Mouse (Mus musculus): ENCODE results near the gene Disc1. TPM values are rescaled to one million over a fixed set of nuclear protein-coding genes. Genes with fewer than 3 reads are reported as not detected.
A peak's percentile ranks its signal among the peaks of the same experiment; 100 is the strongest.

Disc1 gene
- polyA plus RNA-seq, 1 experiment from 2014 or later, result 3.3 TPM

- H3K9me3 ChIP-seq (replicated peaks), result no peaks in the 10 kb centered on the region
- peaks cover 7% of the 10 kb centered on the region; the same call in 1 of the 2 replicates for H3K4me1 ChIP-seq
- no peak overlapping the region for H3K27ac ChIP-seq (replicated peaks)
- H3K4me2 ChIP-seq (replicated peaks), result no peak overlapping the region
- no peak for ATAC-seq (ENCODE audit: insufficient number of reproducible peaks, low FRiP score, low TSS enrichment, low read depth)
- no peak overlapping the region for H3K9ac ChIP-seq
- H3K4me3 ChIP-seq (replicated peaks), result no peak overlapping the region
- H3K27me3 ChIP-seq, result no peaks in the 10 kb centered on the region
- WGBS, result 67% methylated on average over 7 of the region's 7 CpGs
- H3K36me3 ChIP-seq, result no peaks in the 10 kb centered on the region
These were observed 30.5 kb downstream of the Disc1 start for GRCm38 (mm10) chr8:125084523-125084922.

GRCm38 (mm10) chr8:125090889-125091740 lies 37.1 kb downstream of the Disc1 start:
- ATAC-seq (ENCODE audit: insufficient number of reproducible peaks, low FRiP score, low TSS enrichment, low read depth), result peak; percentile 79; the same call in 1 of the 2 replicates

GRCm38 (mm10) chr8:125097140-125097539 lies 43.1 kb downstream of the Disc1 start:
- ATAC-seq (ENCODE audit: insufficient number of reproducible peaks, low FRiP score, low TSS enrichment, low read depth), result no peak
- Histone ChIP-seq H3K27ac (replicated peaks) (no peak overlapping the region), H3K4me1 (0 out of 2 replicates have a peak, but pooled peaks cover 8% of the 10 kb centered on the region), H3K9me3 (replicated peaks) (no peaks in the 10 kb centered on the region), H3K4me2 (replicated peaks) (no peak overlapping the region), H3K9ac (no peak overlapping the region), H3K36me3 (no peaks in the 10 kb centered on the region), H3K27me3 (no peaks in the 10 kb centered on the region), H3K4me3 (replicated peaks) (no peak overlapping the region)
- WGBS, result 87% methylated on average over 3 of the region's 3 CpGs

More at GRCm38 (mm10) chr8:125090889-125091740, 37.1 kb downstream of the Disc1 start:
- no peak overlapping the region for H3K9ac ChIP-seq
- H3K36me3 ChIP-seq, result no peaks in the 10 kb centered on the region
- 53% methylated on average over 21 of the region's 21 CpGs for WGBS
- H3K27me3 ChIP-seq, result no peaks in the 10 kb centered on the region
- H3K9me3 ChIP-seq (replicated peaks), result no peaks in the 10 kb centered on the region
- no peak overlapping the region for H3K27ac ChIP-seq (replicated peaks)
- H3K4me2 ChIP-seq (replicated peaks), result peak overlapping the region; percentile 15; the same call in 1 of the 2 replicates
- no peak overlapping the region for H3K4me3 ChIP-seq (replicated peaks)
- peaks cover 8% of the 10 kb centered on the region; the same call in 1 of the 2 replicates for H3K4me1 ChIP-seq

- Histone ChIP-seq H3K27ac (replicated peaks) (no peak overlapping the region; the same call in 1 of the 2 replicates), H3K4me1 (0 out of 2 replicates have a peak, but pooled peaks cover 8% of the 10 kb centered on the region)
- WGBS, result 29% methylated on average over 5 of the region's 5 CpGs
These were observed 44.1 kb downstream of the Disc1 start for GRCm38 (mm10) chr8:125098050-125098449.

GRCm38 (mm10) chr8:125102303-125102702 lies 48.3 kb downstream of the Disc1 start:
- H3K36me3 ChIP-seq, result no peaks in the 10 kb centered on the region
- WGBS, result 72% methylated on average over 13 of the region's 13 CpGs

More at GRCm38 (mm10) chr8:125098050-125098449, 44.1 kb downstream of the Disc1 start:
- H3K4me2 ChIP-seq (replicated peaks), result no peak overlapping the region
- H3K4me3 ChIP-seq (replicated peaks), result no peak overlapping the region
- H3K9ac ChIP-seq, result no peak overlapping the region
- no peaks in the 10 kb centered on the region for H3K27me3 ChIP-seq
- H3K9me3 ChIP-seq (replicated peaks), result no peaks in the 10 kb centered on the region
- 0 out of 2 replicates have a peak, but pooled peaks have one; percentile 32 for ATAC-seq (ENCODE audit: insufficient number of reproducible peaks, low FRiP score, low TSS enrichment, low read depth)
- H3K36me3 ChIP-seq, result no peaks in the 10 kb centered on the region

GRCm38 (mm10) chr8:125113171-125113570 lies 59.2 kb downstream of the Disc1 start:
- Histone ChIP-seq H3K4me1 (no peaks in the 10 kb centered on the region), H3K4me2 (replicated peaks) (no peak overlapping the region), H3K9me3 (replicated peaks) (no peaks in the 10 kb centered on the region), H3K27me3 (no peaks in the 10 kb centered on the region), H3K36me3 (no peaks in the 10 kb centered on the region), H3K9ac (no peak overlapping the region), H3K27ac (replicated peaks) (no peak overlapping the region), H3K4me3 (replicated peaks) (no peak overlapping the region)
- WGBS, result 46% methylated on average over 9 of the region's 9 CpGs
- no peak for ATAC-seq (ENCODE audit: insufficient number of reproducible peaks, low FRiP score, low TSS enrichment, low read depth)

More at GRCm38 (mm10) chr8:125102303-125102702, 48.3 kb downstream of the Disc1 start:
- Histone ChIP-seq H3K9me3 (replicated peaks) (no peaks in the 10 kb centered on the region), H3K27ac (replicated peaks) (no peak overlapping the region), H3K4me3 (replicated peaks) (no peak overlapping the region), H3K9ac (no peak overlapping the region), H3K4me1 (0 out of 2 replicates have a peak, but pooled peaks cover 8% of the 10 kb centered on the region), H3K4me2 (replicated peaks) (no peak overlapping the region), H3K27me3 (no peaks in the 10 kb centered on the region)
- ATAC-seq (ENCODE audit: insufficient number of reproducible peaks, low FRiP score, low TSS enrichment, low read depth), result no peak

- Histone ChIP-seq H3K4me1 (no peaks in the 10 kb centered on the region), H3K4me2 (replicated peaks) (no peak overlapping the region), H3K9me3 (replicated peaks) (no peaks in the 10 kb centered on the region), H3K27ac (replicated peaks) (no peak overlapping the region), H3K27me3 (no peaks in the 10 kb centered on the region), H3K36me3 (no peaks in the 10 kb centered on the region), H3K9ac (no peak overlapping the region), H3K4me3 (replicated peaks) (no peak overlapping the region)
- no peak for ATAC-seq (ENCODE audit: insufficient number of reproducible peaks, low FRiP score, low TSS enrichment, low read depth)
- 58% methylated on average over 3 of the region's 3 CpGs for WGBS
These were observed 59.8 kb downstream of the Disc1 start for GRCm38 (mm10) chr8:125113831-125114230.

GRCm38 (mm10) chr8:125115321-125115720 lies 61.3 kb downstream of the Disc1 start:
- no peak for ATAC-seq (ENCODE audit: insufficient number of reproducible peaks, low FRiP score, low TSS enrichment, low read depth)

GRCm38 (mm10) chr8:125116616-125117015 lies 62.6 kb downstream of the Disc1 start:
- 20% methylated on average over 2 of the region's 2 CpGs for WGBS
- H3K9ac ChIP-seq, result no peak overlapping the region

More at GRCm38 (mm10) chr8:125115321-125115720, 61.3 kb downstream of the Disc1 start:
- no peak overlapping the region for H3K9ac ChIP-seq
- no peak overlapping the region for H3K27ac ChIP-seq (replicated peaks)
- H3K27me3 ChIP-seq, result no peaks in the 10 kb centered on the region; the same call in 1 of the 2 replicates
- no peaks in the 10 kb centered on the region for H3K9me3 ChIP-seq (replicated peaks)
- no peaks in the 10 kb centered on the region for H3K4me1 ChIP-seq
- no peak overlapping the region for H3K4me2 ChIP-seq (replicated peaks)
- WGBS, result 76% methylated on average over 5 of the region's 5 CpGs
- H3K36me3 ChIP-seq, result no peaks in the 10 kb centered on the region
- H3K4me3 ChIP-seq (replicated peaks), result no peak overlapping the region

GRCm38 (mm10) chr8:125126482-125126881 lies 72.5 kb downstream of the Disc1 start:
- H3K9ac ChIP-seq, result no peak overlapping the region
- 56% methylated on average over 4 of the region's 4 CpGs for WGBS
- H3K27ac ChIP-seq (replicated peaks), result no peak overlapping the region
- H3K4me2 ChIP-seq (replicated peaks), result no peak overlapping the region
- H3K36me3 ChIP-seq, result no peaks in the 10 kb centered on the region
- no peak for ATAC-seq (ENCODE audit: insufficient number of reproducible peaks, low FRiP score, low TSS enrichment, low read depth)
- no peak overlapping the region for H3K4me3 ChIP-seq (replicated peaks)
- H3K9me3 ChIP-seq (replicated peaks), result no peaks in the 10 kb centered on the region
- no peaks in the 10 kb centered on the region; the same call in 1 of the 2 replicates for H3K27me3 ChIP-seq
- H3K4me1 ChIP-seq, result no peaks in the 10 kb centered on the region

More at GRCm38 (mm10) chr8:125116616-125117015, 62.6 kb downstream of the Disc1 start:
- no peaks in the 10 kb centered on the region for H3K36me3 ChIP-seq
- H3K4me1 ChIP-seq, result no peaks in the 10 kb centered on the region
- H3K9me3 ChIP-seq (replicated peaks), result no peaks in the 10 kb centered on the region
- H3K4me3 ChIP-seq (replicated peaks), result no peak overlapping the region
- no peak overlapping the region for H3K4me2 ChIP-seq (replicated peaks)
- no peak overlapping the region for H3K27ac ChIP-seq (replicated peaks)
- no peaks in the 10 kb centered on the region; the same call in 1 of the 2 replicates for H3K27me3 ChIP-seq
- no peak for ATAC-seq (ENCODE audit: insufficient number of reproducible peaks, low FRiP score, low TSS enrichment, low read depth)

GRCm38 (mm10) chr8:125127621-125128020 lies 73.6 kb downstream of the Disc1 start:
- Histone ChIP-seq H3K27ac (replicated peaks) (no peak overlapping the region), H3K9me3 (replicated peaks) (no peaks in the 10 kb centered on the region), H3K4me3 (replicated peaks) (no peak overlapping the region), H3K9ac (no peak overlapping the region), H3K4me1 (no peaks in the 10 kb centered on the region), H3K27me3 (no peaks in the 10 kb centered on the region; the same call in 1 of the 2 replicates), H3K4me2 (replicated peaks) (no peak overlapping the region), H3K36me3 (no peaks in the 10 kb centered on the region)
- WGBS, result 80% methylated on average over 7 of the region's 7 CpGs
- no peak for ATAC-seq (ENCODE audit: insufficient number of reproducible peaks, low FRiP score, low TSS enrichment, low read depth)
